Mouse (Mus musculus) testis, adult 2 months (tissue): Measurements from ENCODE around the gene Hpd. TPM values are rescaled to one million over a fixed set of nuclear protein-coding genes. Genes with fewer than 3 reads are reported as not detected.
"Not testable (repeated sequence)": the region's sequence is repeated elsewhere in the genome, so short reads cannot be mapped to it uniquely, and the experiment has no call there.

Experiments used
- H3K27ac ChIP-seq: fragments of 200-500 bp; 2 replicates; pipeline ENCODE4 v1.5.1; 2012; ENCODE audit warnings: low read depth, low read length; ENCODE audit not compliant: control insufficient read depth, insufficient read depth
- H3K27me3 ChIP-seq: fragments of 200-500 bp; 2 replicates; pipeline ENCODE4 v1.6.1; 2012; ENCODE audit warnings: mild to moderate bottlenecking, low read length, moderate library complexity; ENCODE audit not compliant: control insufficient read depth, insufficient read depth
- H3K36me3 ChIP-seq: fragments of 200-500 bp; 2 replicates; pipeline ENCODE4 v1.6.1; 2012; ENCODE audit warnings: mild to moderate bottlenecking, low read length; ENCODE audit not compliant: control insufficient read depth, insufficient read depth
- H3K4me1 ChIP-seq: fragments of 200-500 bp; 2 replicates; pipeline ENCODE4 v1.6.1; 2012; ENCODE audit warnings: low read length; ENCODE audit not compliant: control insufficient read depth, insufficient read depth
- H3K4me3 ChIP-seq: fragments of 200-500 bp; 2 replicates; pipeline ENCODE4 v1.5.1; 2012; ENCODE audit warnings: low read depth, mild to moderate bottlenecking, low read length, moderate library complexity, mixed read lengths; ENCODE audit not compliant: control insufficient read depth
- CTCF ChIP-seq: fragments of 200-500 bp; IDR thresholded peaks from 2 replicates; pipeline ENCODE4 v1.5.1; 2012; ENCODE audit warnings: low read depth, mild to moderate bottlenecking, inconsistent platforms, low read length, moderate library complexity; ENCODE audit not compliant: control insufficient read depth, insufficient read depth, insufficient replicate concordance
- POLR2A ChIP-seq: fragments of 200-500 bp; IDR thresholded peaks from 2 replicates; pipeline ENCODE4 v1.6.1; 2012; ENCODE audit warnings: low read depth, mild to moderate bottlenecking, inconsistent platforms, low read length, moderate library complexity; ENCODE audit not compliant: control insufficient read depth
- polyA plus RNA-seq: library from polyadenylated mRNA; depleted of rRNA; stranded (reverse); fragments of >200 nt; gene quantifications from 2 replicates; pipeline ENCODE4 v1.2.3, GENCODE M21; 2012; rRNA removed

The Hpd gene
- 1.7 TPM in 2 replicates for polyA plus RNA-seq

- no peaks in the 10 kb centered on the region for H3K27me3 ChIP-seq
Measured at GRCm38 (mm10) chr5:123182651-123183050, at the start of gene Hpd. Gene Hpd, minus strand, starts transcription at chr5:123182727.

GRCm38 (mm10) chr5:123232180-123232579 is 49.7 kb upstream of the Hpd start:
- Histone ChIP-seq H3K27ac (no peak overlapping the region), H3K4me1 (peaks cover 5% of the 10 kb centered on the region), H3K36me3 (no peaks in the 10 kb centered on the region; the same call in none of the 2 replicates), H3K4me3 (no peak overlapping the region), H3K27me3 (no peaks in the 10 kb centered on the region)
- TF ChIP-seq POLR2A, result no peak
- TF ChIP-seq CTCF, result no peak

More at GRCm38 (mm10) chr5:123182651-123183050, at the start of gene Hpd:
- Histone ChIP-seq H3K4me3 (no peak within 1 kb of the TSS), H3K4me1 (no peaks in the 10 kb centered on the region), H3K36me3 (no peaks in the 10 kb centered on the region), H3K27ac (no peak within 1 kb of the TSS)
- TF ChIP-seq POLR2A (no peak), CTCF (no peak)

- H3K36me3 ChIP-seq, result no peaks in the 10 kb centered on the region; the same call in 1 of the 2 replicates
- no peaks in the 10 kb centered on the region for H3K4me1 ChIP-seq
- no peak overlapping the region for H3K27ac ChIP-seq
- no peaks in the 10 kb centered on the region for H3K27me3 ChIP-seq
- TF ChIP-seq CTCF (no peak), POLR2A (no peak)
- H3K4me3 ChIP-seq, result peak overlapping the region; percentile 24; the same call in 1 of the 2 replicates
Measured at GRCm38 (mm10) chr5:123229296-123229695, 46.8 kb upstream of the Hpd start.

- H3K36me3 ChIP-seq, result no peaks in the 10 kb centered on the region; the same call in 1 of the 2 replicates
- TF ChIP-seq CTCF (no peak), POLR2A (no peak)
- H3K4me1 ChIP-seq, result no peaks in the 10 kb centered on the region
- H3K27ac ChIP-seq, result peak overlapping the region; percentile 63; the same call in 1 of the 2 replicates
- no peaks in the 10 kb centered on the region for H3K27me3 ChIP-seq
- peak overlapping the region; percentile 91 for H3K4me3 ChIP-seq
Measured at GRCm38 (mm10) chr5:123228524-123228922, 46.0 kb upstream of the Hpd start.

DNA sequence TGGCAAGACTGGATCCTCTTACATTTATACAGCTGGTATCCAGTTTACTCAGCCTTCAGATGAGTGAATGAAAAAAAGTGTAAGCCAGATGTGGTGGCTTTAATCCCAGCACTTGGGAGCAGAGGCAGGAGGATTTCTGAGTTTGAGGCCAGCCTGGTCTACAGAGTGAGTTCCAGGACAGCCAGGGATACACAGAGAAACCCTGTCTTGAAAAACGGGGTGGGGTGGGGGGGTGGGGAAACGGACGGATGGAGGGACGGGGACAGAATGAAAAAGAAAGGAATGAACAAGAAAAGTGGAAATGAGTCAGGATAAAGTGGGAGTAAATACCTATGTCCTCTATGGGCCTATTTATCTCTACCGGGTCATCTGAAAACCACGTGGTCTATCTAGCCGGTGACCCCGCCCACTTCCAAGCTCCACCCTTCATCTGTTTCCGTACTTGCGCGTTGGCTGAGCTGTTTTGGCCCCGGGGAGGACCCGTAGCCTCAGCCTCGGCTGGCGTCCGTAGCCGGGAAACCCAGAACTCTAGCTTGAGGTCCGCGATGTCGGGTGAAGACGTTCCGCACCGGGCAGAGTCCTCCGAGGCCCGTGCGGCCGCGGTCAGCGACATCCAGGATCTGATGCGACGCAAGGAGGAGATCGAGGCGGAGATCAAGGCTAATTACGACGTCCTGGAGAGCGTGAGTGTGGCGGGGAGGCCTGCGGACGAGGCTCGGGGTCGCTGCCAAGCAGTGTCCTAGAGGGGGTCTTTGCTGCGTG is 45.4 kb upstream of the Hpd start:
- peak overlapping the region; percentile 91 for H3K4me3 ChIP-seq
- H3K27ac ChIP-seq, result peak overlapping the region; percentile 63
- H3K36me3 ChIP-seq, result no peaks in the 10 kb centered on the region; the same call in 1 of the 2 replicates
- H3K4me1 ChIP-seq, result no peaks in the 10 kb centered on the region
- no peaks in the 10 kb centered on the region for H3K27me3 ChIP-seq
- TF ChIP-seq CTCF (no peak), POLR2A (peak; percentile 88)

GRCm38 (mm10) chr5:123226851-123227250 is 44.3 kb upstream of the Hpd start:
- no peak overlapping the region for H3K27ac ChIP-seq
- H3K4me1 ChIP-seq, result no peaks in the 10 kb centered on the region
- TF ChIP-seq POLR2A, result no peak
- TF ChIP-seq CTCF, result no peak
- H3K27me3 ChIP-seq, result no peaks in the 10 kb centered on the region
- H3K4me3 ChIP-seq, result no peak overlapping the region
- no peaks in the 10 kb centered on the region; the same call in 1 of the 2 replicates for H3K36me3 ChIP-seq

GRCm38 (mm10) chr5:123223861-123224260 is 41.3 kb upstream of the Hpd start:
- TF ChIP-seq CTCF, result peak; percentile 6; the same call in 1 of the 2 replicates

More at GRCm38 (mm10) chr5:123223861-123224260, 41.3 kb upstream of the Hpd start:
- H3K27me3 ChIP-seq, H3K27ac ChIP-seq, H3K4me3 ChIP-seq, H3K4me1 ChIP-seq, H3K36me3 ChIP-seq: not testable (repeated sequence)
